Mouse (Mus musculus): ENCODE results near the gene Ruvbl1. TPM values are rescaled to one million over a fixed set of nuclear protein-coding genes. Genes with fewer than 3 reads are reported as not detected.

Gene Ruvbl1
- total and polyA plus RNA-seq, 2 experiments from 2014 or later: 34.5 to 67.6 TPM

DNA sequence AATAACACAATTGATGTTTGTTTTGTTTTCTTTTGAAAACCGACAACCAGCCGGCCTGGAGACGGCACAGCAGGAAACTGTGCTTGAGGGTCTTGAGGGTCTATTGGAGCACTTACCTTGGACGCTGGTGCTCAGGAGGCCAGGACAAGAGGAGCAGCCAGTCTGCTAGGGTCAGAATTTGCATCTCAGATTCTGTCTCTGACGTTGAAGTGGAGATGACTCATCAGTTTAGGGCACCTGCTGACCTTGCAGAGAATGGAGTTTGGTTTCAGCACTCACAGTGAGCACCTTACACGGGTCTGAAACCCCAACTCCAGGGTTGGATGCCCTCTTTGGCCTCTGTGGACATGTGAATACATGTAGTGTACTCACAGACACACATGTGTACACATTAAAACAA is 4.7 kb downstream of the Ruvbl1 start:
- H3K9ac ChIP-seq (replicated peaks; ENCODE audit: low read length, poor library complexity, severe bottlenecking): no peak overlapping the region
- H3K4me3 ChIP-seq (ENCODE audit: low read depth, low read length): no peak overlapping the region
- no peak overlapping the region for H3K27ac ChIP-seq (ENCODE audit: low read depth, low read length)
- H3K27me3 ChIP-seq (ENCODE audit: insufficient read depth, low read length): no peaks in the 10 kb centered on the region
- no peaks in the 10 kb centered on the region for H3K9me3 ChIP-seq (ENCODE audit: low read length)
- peaks cover 56% of the 10 kb centered on the region for H3K36me3 ChIP-seq (ENCODE audit: insufficient read depth, low read length)
- ATAC-seq (ENCODE audit: low FRiP score) (no peak), DNase-seq (ENCODE audit: low spot score) (no peak)
- 76% methylated on average over 6 of the region's 6 CpGs for WGBS
- peaks cover 3% of the 10 kb centered on the region; the same call in 1 of the 2 replicates for H3K4me1 ChIP-seq (ENCODE audit: insufficient read depth, low read length)
- TF ChIP-seq CTCF (IDR thresholded peaks at IDR 0.05): no peak
- no peak overlapping the region for H3K4me2 ChIP-seq (ENCODE audit: low read depth, low read length, poor library complexity, severe bottlenecking)

DNA sequence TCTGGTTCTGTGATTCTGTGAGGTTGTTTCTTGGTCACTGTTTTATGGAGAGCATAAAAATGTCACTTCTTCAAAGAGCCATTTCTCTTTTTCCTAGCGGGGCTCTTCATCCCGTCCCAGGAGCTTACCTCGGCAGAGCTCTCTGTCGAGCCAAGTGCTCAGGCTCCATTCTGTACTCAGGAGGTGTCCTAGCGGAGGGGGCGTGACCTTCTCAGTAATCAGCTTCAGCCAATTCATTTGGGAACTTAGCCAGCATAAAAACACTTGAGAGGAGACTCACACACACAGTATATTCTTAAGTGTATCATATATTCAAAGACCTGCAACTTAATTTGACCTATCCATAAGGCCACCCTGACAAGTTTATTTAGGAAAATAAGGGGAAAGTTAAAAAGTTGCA is 15.2 kb downstream of the Ruvbl1 start:
- ATAC-seq (ENCODE audit: low FRiP score) (no peak), DNase-seq (ENCODE audit: low spot score) (no peak)
- WGBS: 67% methylated on average over 6 of the region's 6 CpGs
- H3K36me3 ChIP-seq (ENCODE audit: insufficient read depth, low read length): peaks cover 70% of the 10 kb centered on the region
- no peak overlapping the region for H3K4me2 ChIP-seq (ENCODE audit: low read depth, low read length, poor library complexity, severe bottlenecking)
- H3K27me3 ChIP-seq (ENCODE audit: insufficient read depth, low read length): no peaks in the 10 kb centered on the region
- no peak overlapping the region for H3K27ac ChIP-seq (ENCODE audit: low read depth, low read length)
- no peak overlapping the region for H3K9ac ChIP-seq (replicated peaks; ENCODE audit: low read length, poor library complexity, severe bottlenecking)
- H3K4me3 ChIP-seq (ENCODE audit: low read depth, low read length): no peak overlapping the region
- no peak for TF ChIP-seq CTCF (IDR thresholded peaks at IDR 0.05)
- H3K4me1 ChIP-seq (ENCODE audit: insufficient read depth, low read length): no peaks in the 10 kb centered on the region
- H3K9me3 ChIP-seq (ENCODE audit: low read length): no peaks in the 10 kb centered on the region

DNA sequence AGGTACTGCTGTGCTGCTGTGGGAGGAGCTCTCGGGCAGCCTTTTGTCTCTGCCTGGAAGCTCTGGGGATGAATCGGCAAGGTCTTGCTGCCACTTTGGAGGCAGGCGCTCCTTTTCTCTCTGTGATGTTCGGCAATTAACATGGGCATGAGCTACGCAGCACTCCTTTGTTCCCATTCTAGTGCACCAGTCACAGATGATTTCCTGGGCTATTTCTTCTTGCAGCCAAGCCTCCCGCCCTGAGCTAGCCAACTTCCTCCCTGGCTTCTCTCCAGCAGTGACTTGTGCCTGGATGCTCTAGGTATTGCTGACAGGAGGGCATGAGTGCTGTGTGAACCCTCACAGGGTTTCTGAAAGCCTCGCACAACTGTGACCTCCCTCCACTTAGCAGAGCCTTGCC is 17.9 kb downstream of the Ruvbl1 start:
- no peaks in the 10 kb centered on the region for H3K4me1 ChIP-seq (ENCODE audit: insufficient read depth, low read length)
- no peak overlapping the region for H3K27ac ChIP-seq (ENCODE audit: low read depth, low read length)
- DNase-seq (ENCODE audit: low spot score): peak; percentile 49
- H3K27me3 ChIP-seq (ENCODE audit: insufficient read depth, low read length): no peaks in the 10 kb centered on the region
- no peak overlapping the region for H3K4me3 ChIP-seq (ENCODE audit: low read depth, low read length)
- no peak for TF ChIP-seq CTCF (IDR thresholded peaks at IDR 0.05)
- no peak for ATAC-seq (ENCODE audit: low FRiP score)
- H3K4me2 ChIP-seq (ENCODE audit: low read depth, low read length, poor library complexity, severe bottlenecking): no peak overlapping the region
- no peak overlapping the region for H3K9ac ChIP-seq (replicated peaks; ENCODE audit: low read length, poor library complexity, severe bottlenecking)
- peaks cover 79% of the 10 kb centered on the region for H3K36me3 ChIP-seq (ENCODE audit: insufficient read depth, low read length)
- H3K9me3 ChIP-seq (ENCODE audit: low read length): no peaks in the 10 kb centered on the region
- 64% methylated on average over 7 of the region's 7 CpGs for WGBS

DNA sequence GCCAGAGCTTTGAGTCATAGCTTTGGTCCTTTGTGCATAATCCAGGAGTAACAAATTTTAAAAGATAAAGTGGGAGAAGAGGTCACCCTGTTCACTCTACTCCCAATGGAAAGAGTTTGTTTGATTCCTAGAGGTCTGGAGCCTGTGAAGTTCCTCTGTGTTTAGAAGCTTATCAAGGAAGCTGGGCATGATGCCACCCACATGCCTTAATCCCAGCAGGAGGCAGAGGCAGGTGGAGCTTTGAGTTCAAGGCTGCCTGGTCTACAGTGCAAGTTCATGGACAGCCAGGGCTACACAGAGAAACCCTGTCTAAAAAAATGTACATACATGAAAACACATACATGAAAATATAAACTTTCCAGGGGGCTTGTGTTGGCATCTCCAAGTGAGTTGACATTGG is 18.7 kb downstream of the Ruvbl1 start:
- Histone ChIP-seq H3K9ac (replicated peaks; ENCODE audit: low read length, poor library complexity, severe bottlenecking) (no peak overlapping the region), H3K4me2 (ENCODE audit: low read depth, low read length, poor library complexity, severe bottlenecking) (no peak overlapping the region), H3K27me3 (ENCODE audit: insufficient read depth, low read length) (no peaks in the 10 kb centered on the region), H3K4me3 (ENCODE audit: low read depth, low read length) (no peak overlapping the region), H3K27ac (ENCODE audit: low read depth, low read length) (no peak overlapping the region), H3K9me3 (ENCODE audit: low read length) (no peaks in the 10 kb centered on the region), H3K36me3 (ENCODE audit: insufficient read depth, low read length) (peaks cover 79% of the 10 kb centered on the region), H3K4me1 (ENCODE audit: insufficient read depth, low read length) (no peaks in the 10 kb centered on the region)
- DNase-seq (ENCODE audit: low spot score): no peak
- TF ChIP-seq CTCF (IDR thresholded peaks at IDR 0.05): no peak
- ATAC-seq (ENCODE audit: low FRiP score): no peak

DNA sequence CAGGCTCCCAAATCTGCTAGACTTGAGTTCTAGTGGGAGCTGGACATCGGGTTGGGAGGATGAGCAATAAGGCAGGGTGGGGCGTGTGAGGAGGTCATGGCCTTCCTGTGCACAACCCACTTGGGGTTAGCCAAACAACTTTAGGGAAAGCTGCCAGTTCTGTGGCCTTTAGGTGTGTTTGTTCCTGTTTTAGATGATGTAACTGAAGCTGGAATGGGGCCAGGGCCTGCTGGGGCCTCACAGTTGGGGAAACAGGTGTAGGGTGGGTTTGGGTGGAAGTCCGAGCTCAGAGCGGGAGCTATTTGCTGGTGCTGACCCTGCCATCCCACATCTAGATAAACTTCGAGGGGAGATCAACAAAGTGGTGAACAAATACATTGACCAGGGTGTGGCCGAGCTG is 20.2 kb downstream of the Ruvbl1 start:
- no peak for ATAC-seq (ENCODE audit: low FRiP score)
- Histone ChIP-seq H3K9me3 (ENCODE audit: low read length) (no peaks in the 10 kb centered on the region), H3K4me3 (ENCODE audit: low read depth, low read length) (no peak overlapping the region), H3K27me3 (ENCODE audit: insufficient read depth, low read length) (no peaks in the 10 kb centered on the region), H3K4me1 (ENCODE audit: insufficient read depth, low read length) (no peaks in the 10 kb centered on the region), H3K4me2 (ENCODE audit: low read depth, low read length, poor library complexity, severe bottlenecking) (no peak overlapping the region), H3K27ac (ENCODE audit: low read depth, low read length) (no peak overlapping the region), H3K36me3 (ENCODE audit: insufficient read depth, low read length) (peaks cover 64% of the 10 kb centered on the region), H3K9ac (replicated peaks; ENCODE audit: low read length, poor library complexity, severe bottlenecking) (no peak overlapping the region)
- WGBS: 93% methylated on average over 6 of the region's 6 CpGs
- DNase-seq (ENCODE audit: low spot score): no peak
- no peak for TF ChIP-seq CTCF (IDR thresholded peaks at IDR 0.05)

DNA sequence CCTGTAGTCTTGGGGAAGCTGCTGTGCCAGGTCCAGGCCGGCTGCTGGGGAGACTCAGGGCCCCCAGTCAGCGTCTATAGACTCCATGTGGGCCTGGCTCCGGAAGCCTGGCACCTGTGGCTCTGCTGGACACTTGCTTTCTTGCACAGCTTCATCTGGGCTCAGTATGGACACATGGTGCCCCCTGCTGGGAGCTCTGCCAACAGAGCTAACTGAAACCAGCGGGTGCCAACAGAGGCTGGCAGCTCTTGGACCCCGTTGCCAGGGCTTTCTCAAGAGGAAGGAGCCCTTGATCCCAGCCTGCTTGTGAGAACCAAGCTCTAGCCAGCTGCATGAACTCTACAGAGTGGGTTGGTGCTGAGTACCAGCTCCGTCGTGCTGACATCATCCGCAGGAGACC is 21.7 kb downstream of the Ruvbl1 start:
- ATAC-seq (ENCODE audit: low FRiP score): peak; percentile 80
- 72% methylated on average over 8 of the region's 8 CpGs for WGBS
- Histone ChIP-seq H3K27ac (ENCODE audit: low read depth, low read length) (no peak overlapping the region), H3K27me3 (ENCODE audit: insufficient read depth, low read length) (no peaks in the 10 kb centered on the region), H3K4me1 (ENCODE audit: insufficient read depth, low read length) (no peaks in the 10 kb centered on the region), H3K4me3 (ENCODE audit: low read depth, low read length) (no peak overlapping the region), H3K36me3 (ENCODE audit: insufficient read depth, low read length) (peaks cover 56% of the 10 kb centered on the region), H3K4me2 (ENCODE audit: low read depth, low read length, poor library complexity, severe bottlenecking) (no peak overlapping the region), H3K9me3 (ENCODE audit: low read length) (no peaks in the 10 kb centered on the region), H3K9ac (replicated peaks; ENCODE audit: low read length, poor library complexity, severe bottlenecking) (no peak overlapping the region)
- peak; percentile 94 for DNase-seq (ENCODE audit: low spot score)
- peak; percentile 80 for TF ChIP-seq CTCF (IDR thresholded peaks at IDR 0.05)

All from midbrain, postnatal 0 days (tissue).